ENCODE assay signal across 19 mouse cellular contexts in genomic region chr5:127678501-127678900, GRCm38 (mm10). TPM values are rescaled to one million over a fixed set of nuclear protein-coding genes. Genes with fewer than 3 reads are reported as not detected.
DNase-seq lines count a peak whose midpoint lies in the region; ATAC-seq and TF ChIP-seq lines count a peak whose summit lies in the region.
"Had no signal": no experiment of that assay in that cellular context is flagged by ENCODE, and none has a peak within 500 bp of the region (broad histone marks: within the 10 kb centered on the region; RNA-seq: fewer than 3 reads in every experiment).

No protein-coding gene starts in this region.

- peak; percentile 11; the same call in 1 of the 2 replicates for TF ChIP-seq CTCF in gastrocnemius, adult 2 months (IDR thresholded peaks at IDR 0.05)
- peak; percentile 32 for TF ChIP-seq CTCF in liver, embryonic 14.5 days (IDR thresholded peaks at IDR 0.05; ENCODE audit: low read depth)

- H3K4me2 ChIP-seq in liver, embryonic 14.5 days (ENCODE audit: low read depth) = no peak overlapping the region
- no peak overlapping the region for H3K4me2 ChIP-seq in liver, embryonic 11.5 days
- H3K4me2 ChIP-seq: forebrain, embryonic 12.5 days; heart, embryonic 12.5 days; limb, embryonic 15.5 days; neural tube, embryonic 13.5 days had no signal

- H3K4me1 ChIP-seq in liver, embryonic 14.5 days (replicated peaks; ENCODE audit: control insufficient read depth in 2 of 2, insufficient read depth in 2 of 2, low read length in 1 of 2) = no peaks in the 10 kb centered on the region
- H3K4me1 ChIP-seq in liver, embryonic 11.5 days (replicated peaks; ENCODE audit: control insufficient read depth, insufficient read depth, low read length) = no peaks in the 10 kb centered on the region
- H3K4me1 ChIP-seq: forebrain, embryonic 12.5 days; heart, embryonic 12.5 days; limb, embryonic 15.5 days; midbrain, embryonic 10.5 days; neural tube, embryonic 13.5 days had no signal

- intact Hi-C loops in gastrocnemius, adult 2 months (cut with DNase I) = no loop called here

- H3K4me3 ChIP-seq in gastrocnemius, adult 2 months = no peak overlapping the region
- H3K4me3 ChIP-seq in liver, embryonic 14.5 days (ENCODE audit: insufficient read depth in 1 of 2, low read depth in 2 of 2, low read length in 2 of 2) = no peak overlapping the region
- H3K4me3 ChIP-seq in liver, embryonic 11.5 days (ENCODE audit: low read depth, low read length) = no peak overlapping the region
- H3K4me3 ChIP-seq: forebrain, embryonic 12.5 days; heart, embryonic 12.5 days; limb, embryonic 15.5 days; midbrain, embryonic 10.5 days; neural tube, embryonic 13.5 days had no signal

- DNase-seq in gastrocnemius, adult 2 months = no peak
- no peak for DNase-seq in gastrocnemius, adult 8-10 months (ENCODE audit: low spot score in 2 of 2)
- DNase-seq in liver, embryonic 14.5 days (ENCODE audit: low read depth in 3 of 3, low spot score in 3 of 3) = no peak
- DNase-seq in liver, embryonic 11.5 days (ENCODE audit: low spot score) = no peak
- DNase-seq in A20 (ENCODE audit: low read depth, low spot score) (peak; percentile 21), NIH3T3 (ENCODE audit: low read depth) (peak; percentile 10)
- no peak for DNase-seq in urinary bladder, postnatal 10 days (ENCODE audit: low spot score)
- no peak for DNase-seq in T-cell, adult 2 months (ENCODE audit: low spot score)
- DNase-seq: adrenal gland, postnatal 36 days; cerebellum, postnatal 10 days; kidney, adult 11 months; lung, postnatal 4 days had no signal

- H3K9me3 ChIP-seq in liver, embryonic 14.5 days (ENCODE audit: control insufficient read depth, low read length) = no peaks in the 10 kb centered on the region
- H3K9me3 ChIP-seq in liver, embryonic 11.5 days (ENCODE audit: control insufficient read depth, low read length) = no peaks in the 10 kb centered on the region; the same call in 1 of the 2 replicates
- H3K9me3 ChIP-seq: limb, embryonic 15.5 days had no signal

- no peaks in the 10 kb centered on the region for H3K36me3 ChIP-seq in liver, embryonic 14.5 days (replicated peaks; ENCODE audit: control insufficient read depth, insufficient read depth, low read depth)
- H3K36me3 ChIP-seq in liver, embryonic 11.5 days (ENCODE audit: control insufficient read depth, insufficient read depth, low read length) = no peaks in the 10 kb centered on the region
- H3K36me3 ChIP-seq: heart, embryonic 12.5 days; limb, embryonic 15.5 days; neural tube, embryonic 13.5 days had no signal

- no peak for TF ChIP-seq EP300 in liver, embryonic 14.5 days (IDR thresholded peaks at IDR 0.05; ENCODE audit: low read depth)

- no peaks in the 10 kb centered on the region for H3K27me3 ChIP-seq in liver, embryonic 14.5 days (ENCODE audit: control insufficient read depth, insufficient read depth, low read length)
- no peaks in the 10 kb centered on the region for H3K27me3 ChIP-seq in liver, embryonic 11.5 days (replicated peaks; ENCODE audit: control insufficient read depth, insufficient read depth, low read length)
- H3K27me3 ChIP-seq: forebrain, embryonic 12.5 days; heart, embryonic 12.5 days; limb, embryonic 15.5 days; neural tube, embryonic 13.5 days had no signal

- H3K9ac ChIP-seq in liver, embryonic 14.5 days (replicated peaks) = no peak overlapping the region
- no peak overlapping the region for H3K9ac ChIP-seq in liver, embryonic 11.5 days (ENCODE audit: low read depth, low read length)
- H3K9ac ChIP-seq: forebrain, embryonic 12.5 days; heart, embryonic 12.5 days; limb, embryonic 15.5 days; neural tube, embryonic 13.5 days had no signal

- WGBS in liver, embryonic 14.5 days (ENCODE audit: insufficient replicate concordance) = 67% methylated on average over 5 of the region's 5 CpGs
- WGBS in liver, embryonic 11.5 days = 86% methylated on average over 5 of the region's 5 CpGs

- H3K27ac ChIP-seq in gastrocnemius, adult 2 months = no peak overlapping the region
- H3K27ac ChIP-seq in liver, embryonic 14.5 days = no peak overlapping the region
- no peak overlapping the region for H3K27ac ChIP-seq in liver, embryonic 11.5 days (ENCODE audit: low read depth, low read length)
- H3K27ac ChIP-seq: forebrain, embryonic 12.5 days; limb, embryonic 15.5 days; midbrain, embryonic 10.5 days; neural tube, embryonic 13.5 days had no signal

- no peak for ATAC-seq in liver, embryonic 14.5 days (ENCODE audit: insufficient read depth)
- no peak for ATAC-seq in liver, embryonic 11.5 days (replicated peaks; ENCODE audit: low FRiP score)
- ATAC-seq: hindbrain, embryonic 16.5 days had no signal

RNA-seq across cellular contexts. Expression of gene Slc15a4, which starts 45.8 kb away (rescaled TPM):
- 10 to 100 TPM; 21.4 to 22.1 TPM for total RNA-seq in gastrocnemius, adult 2 months (2021)
- total RNA-seq in gastrocnemius, adult 8-10 months (2022) = 10 to 100 TPM; 11.3 to 25.6 (median 18.4) TPM
- polyA plus RNA-seq in liver, embryonic 14.5 days (2012; rRNA removed) = 5.7 and 5.8 TPM in 2 replicates
- 5.6 and 7.1 TPM in 2 replicates for polyA plus RNA-seq in liver, embryonic 14.5 days (2014; fragmentation: Nextera tagmentation; extraction: Ambion mirVana)
- polyA plus RNA-seq in liver, embryonic 11.5 days (2014; fragmentation: Nextera tagmentation; extraction: Ambion mirVana) = 17.6 and 20.1 TPM in 2 replicates

RNA-seq across cellular contexts. Expression of gene Glt1d1, which starts 46.4 kb away (rescaled TPM):
- not detected for total RNA-seq in gastrocnemius, adult 2 months (2021)
- not detected for total RNA-seq in gastrocnemius, adult 8-10 months (2022)
- polyA plus RNA-seq in liver, embryonic 14.5 days (2012; rRNA removed) = 0.06 and 0.13 TPM in 2 replicates
- polyA plus RNA-seq in liver, embryonic 14.5 days (2014; fragmentation: Nextera tagmentation; extraction: Ambion mirVana) = not detected in 2 replicates
- polyA plus RNA-seq in liver, embryonic 11.5 days (2014; fragmentation: Nextera tagmentation; extraction: Ambion mirVana) = 0.10 and 0.67 TPM in 2 replicates
- total RNA-seq: heart, postnatal 25 days had no signal
- polyA plus RNA-seq: heart, embryonic 12.5 days had no signal

Comparison
In these comparisons a context has a peak if more than half of its experiments do, and no peak if none do; other contexts are left out.
1. DNase-seq: peak in A20 (single experiment) and NIH3T3 (single experiment); none in gastrocnemius, adult 2 months (single experiment), gastrocnemius, adult 8-10 months (0 of 2), liver, embryonic 14.5 days (0 of 3), liver, embryonic 11.5 days (single experiment), urinary bladder, postnatal 10 days (single experiment) and T-cell, adult 2 months (single experiment).